Mouse (Mus musculus) ES-Bruce4 (cell line): Measurements from ENCODE around the gene Ephb4. TPM values are rescaled to one million over a fixed set of nuclear protein-coding genes. Genes with fewer than 3 reads are reported as not detected.
A peak's percentile ranks its signal among the peaks of the same experiment; 100 is the strongest.

Experiments
- H3K27ac ChIP-seq: 2 replicates; pipeline ENCODE4 v1.5.1; 2012; ENCODE audit warnings: low read length, inconsistent platforms; ENCODE audit not compliant: insufficient read depth
- H3K27me3 ChIP-seq: 2 replicates; pipeline ENCODE4 v1.6.1; 2012; ENCODE audit warnings: mild to moderate bottlenecking, low read length, inconsistent platforms; ENCODE audit not compliant: control insufficient read depth, poor library complexity, insufficient read depth, severe bottlenecking
- H3K36me3 ChIP-seq: 2 replicates; pipeline ENCODE4 v1.6.1; 2012; ENCODE audit warnings: inconsistent platforms, mild to moderate bottlenecking, low read length, moderate library complexity; ENCODE audit not compliant: control insufficient read depth, poor library complexity, insufficient read depth, severe bottlenecking
- H3K4me1 ChIP-seq: one replicate; pipeline ENCODE4 v1.8.1; 2011; ENCODE audit warnings: low read length; ENCODE audit not compliant: control insufficient read depth, insufficient read depth
- H3K4me3 ChIP-seq: 2 replicates; pipeline ENCODE4 v1.5.1; 2011; ENCODE audit warnings: low read depth, mild to moderate bottlenecking, low read length
- H3K9ac ChIP-seq: 2 replicates; pipeline ENCODE4 v1.6.1; 2012; ENCODE audit warnings: low read depth, mild to moderate bottlenecking, inconsistent platforms; ENCODE audit not compliant: poor library complexity, severe bottlenecking
- H3K9me3 ChIP-seq: replicated peaks from 2 replicates; pipeline ENCODE4 v1.6.1; 2012; ENCODE audit warnings: mild to moderate bottlenecking, low read length, inconsistent platforms; ENCODE audit not compliant: control insufficient read depth, poor library complexity, insufficient read depth, severe bottlenecking
- CTCF ChIP-seq: IDR thresholded peaks from one replicate; pipeline ENCODE4 v1.8.1; 2011; ENCODE audit warnings: low read depth, low read length
- EP300 ChIP-seq: IDR thresholded peaks from 2 replicates; pipeline ENCODE4 v1.6.1; 2011; ENCODE audit warnings: low read depth, low read length; ENCODE audit not compliant: insufficient read depth
- POLR2A ChIP-seq: IDR thresholded peaks from one replicate; pipeline ENCODE4 v1.8.1; 2011; ENCODE audit warnings: low read length; ENCODE audit not compliant: insufficient read depth
- polyA plus RNA-seq: library from polyadenylated mRNA; stranded (reverse); fragments of >200 nt; gene quantifications from 2 replicates; pipeline ENCODE4 v1.2.4, GENCODE M21; 2011; ENCODE audit warnings: low read depth; ENCODE audit not compliant: missing spikeins, insufficient read depth, insufficient read length

Gene Ephb4
- 17.1 and 20.7 TPM in 2 replicates for polyA plus RNA-seq

- peak within 1 kb of the TSS; percentile 89 for H3K9ac ChIP-seq
- H3K4me3 ChIP-seq: peak within 1 kb of the TSS; percentile 77
- no peaks in the 10 kb centered on the region for H3K9me3 ChIP-seq
- no peaks in the 10 kb centered on the region for H3K36me3 ChIP-seq
- TF ChIP-seq CTCF (peak; percentile 7), EP300 (0 out of 2 replicates have a peak, but pooled peaks have one; percentile 41), POLR2A (peak; percentile 58)
- peak within 1 kb of the TSS; percentile 85 for H3K27ac ChIP-seq
- H3K4me1 ChIP-seq: no peaks in the 10 kb centered on the region
- no peaks in the 10 kb centered on the region for H3K27me3 ChIP-seq
These were observed at the start of gene Ephb4 for GRCm38 (mm10) chr5:137349384-137350204. TSS of gene Ephb4 (plus strand) at chr5:137350109.

- H3K27ac ChIP-seq: no peak overlapping the region
- no peaks in the 10 kb centered on the region for H3K9me3 ChIP-seq
- TF ChIP-seq POLR2A: no peak
- no peak for TF ChIP-seq EP300
- no peak for TF ChIP-seq CTCF
- H3K4me3 ChIP-seq: no peak overlapping the region
- peaks cover 5% of the 10 kb centered on the region for H3K4me1 ChIP-seq
- no peak overlapping the region; the same call in 1 of the 2 replicates for H3K9ac ChIP-seq
- H3K36me3 ChIP-seq: peaks cover 95% of the 10 kb centered on the region
- H3K27me3 ChIP-seq: no peaks in the 10 kb centered on the region
These were observed 48.7 kb upstream of the Ephb4 start for GRCm38 (mm10) chr5:137301253-137301652.

DNA sequence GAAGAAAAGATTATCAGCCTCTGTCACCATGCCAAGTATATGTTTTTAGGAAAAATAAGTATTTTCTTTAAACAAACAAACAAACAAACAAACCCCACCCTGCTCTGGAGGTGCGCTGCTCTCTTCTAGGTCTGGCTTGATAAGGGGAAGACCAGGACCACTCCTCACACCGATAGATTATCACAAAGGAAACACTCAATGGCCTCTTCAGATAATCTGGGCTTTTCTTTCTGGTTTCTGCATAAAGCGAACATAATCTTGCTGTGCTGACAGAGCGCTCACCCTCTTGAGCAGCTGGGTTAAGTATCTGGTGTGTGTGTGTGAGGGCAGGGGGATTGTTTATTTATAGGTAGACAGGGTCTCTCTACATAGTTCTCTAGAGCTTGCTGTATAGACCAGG lies 46.3 kb upstream of the Ephb4 start:
- H3K9me3 ChIP-seq: no peaks in the 10 kb centered on the region
- H3K4me1 ChIP-seq: peaks cover 5% of the 10 kb centered on the region
- no peak overlapping the region for H3K4me3 ChIP-seq
- H3K36me3 ChIP-seq: peaks cover 71% of the 10 kb centered on the region
- TF ChIP-seq CTCF: no peak
- TF ChIP-seq POLR2A: no peak
- TF ChIP-seq EP300: no peak
- H3K27ac ChIP-seq: no peak overlapping the region
- H3K9ac ChIP-seq: no peak overlapping the region
- H3K27me3 ChIP-seq: no peaks in the 10 kb centered on the region

- no peak overlapping the region for H3K27ac ChIP-seq
- H3K4me1 ChIP-seq: peaks cover 5% of the 10 kb centered on the region
- H3K4me3 ChIP-seq: no peak overlapping the region
- H3K9me3 ChIP-seq: no peaks in the 10 kb centered on the region
- TF ChIP-seq CTCF: no peak
- TF ChIP-seq POLR2A: no peak
- TF ChIP-seq EP300: no peak
- H3K36me3 ChIP-seq: peaks cover 70% of the 10 kb centered on the region
- no peaks in the 10 kb centered on the region for H3K27me3 ChIP-seq
- no peak overlapping the region for H3K9ac ChIP-seq
These were observed 45.7 kb upstream of the Ephb4 start for GRCm38 (mm10) chr5:137304165-137304564.

DNA sequence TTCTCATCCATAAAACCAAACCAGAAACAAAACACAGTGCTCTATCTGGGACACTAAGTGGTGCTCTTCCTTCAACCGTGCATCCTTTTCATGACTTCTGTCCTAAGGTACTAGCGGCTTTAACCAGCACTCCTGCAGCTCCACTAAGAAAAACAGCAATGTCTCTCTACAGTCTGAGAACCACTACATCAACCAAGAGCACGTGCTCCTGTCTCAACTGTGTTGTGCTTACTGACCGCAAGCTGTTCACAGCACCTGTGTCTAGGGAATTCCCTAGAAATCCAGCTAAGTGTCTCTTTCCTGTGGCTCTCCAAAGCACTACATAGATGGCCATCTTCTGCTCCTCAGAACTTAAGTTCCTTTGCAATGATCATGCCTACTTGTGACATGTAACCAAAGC lies 45.1 kb upstream of the Ephb4 start:
- TF ChIP-seq CTCF (no peak), POLR2A (no peak), EP300 (no peak)
- Histone ChIP-seq H3K27me3 (no peaks in the 10 kb centered on the region), H3K9me3 (no peaks in the 10 kb centered on the region), H3K4me1 (peaks cover 5% of the 10 kb centered on the region), H3K9ac (peak overlapping the region; percentile 96), H3K36me3 (peaks cover 70% of the 10 kb centered on the region), H3K4me3 (peak overlapping the region; percentile 47), H3K27ac (0 out of 2 replicates have a peak overlapping the region, but pooled peaks have one; percentile 82)

DNA sequence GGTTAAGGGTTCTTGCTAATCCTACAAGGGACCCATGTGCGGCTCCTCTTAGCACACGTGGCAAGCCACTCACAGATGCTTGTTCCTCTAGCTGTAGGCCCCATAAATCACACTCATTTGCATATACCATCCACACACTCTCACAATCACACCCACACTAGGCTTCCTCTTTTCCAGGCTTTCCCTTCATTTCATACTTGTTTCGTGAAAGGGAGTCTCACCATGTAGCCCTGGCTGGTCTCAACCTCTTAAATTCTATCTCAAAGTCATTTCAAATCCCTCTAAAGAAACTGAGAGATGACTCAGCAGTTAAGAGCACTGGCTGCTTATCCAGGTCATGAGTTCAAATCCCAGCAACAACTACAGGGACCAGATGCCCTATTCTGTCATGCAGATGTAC lies 44.1 kb upstream of the Ephb4 start:
- TF ChIP-seq POLR2A (no peak), CTCF (no peak), EP300 (0 out of 2 replicates have a peak, but pooled peaks have one; percentile 17)
- Histone ChIP-seq H3K36me3 (peaks cover 67% of the 10 kb centered on the region), H3K27me3 (no peaks in the 10 kb centered on the region), H3K4me1 (peaks cover 5% of the 10 kb centered on the region), H3K9me3 (no peaks in the 10 kb centered on the region), H3K9ac (peak overlapping the region; percentile 96), H3K4me3 (peak overlapping the region; percentile 60), H3K27ac (peak overlapping the region; percentile 82)
